Mouse (Mus musculus): Measurements from ENCODE around the gene Trf. TPM values are rescaled to one million over a fixed set of nuclear protein-coding genes. Genes with fewer than 3 reads are reported as not detected.

The Trf gene
- total and polyA plus RNA-seq, 3 experiments = not detected

GRCm38 (mm10) chr9:103233006-103233395 is 2.8 kb upstream of the Trf start:
- no peak overlapping the region for H3K4me2 ChIP-seq (ENCODE audit: insufficient read depth, low read depth, poor library complexity, severe bottlenecking)
- dilution Hi-C loops (cut with MboI; ENCODE audit: extremely low pct_ligation_motif_present, extremely low pct_unique_long_range_greater_than_20kb, low sequenced_read_pairs) = no loop called here
- no peaks in the 10 kb centered on the region; a peak in 1 of 4 replicates for H3K4me1 ChIP-seq (ENCODE audit: control insufficient read depth in 1 of 2, insufficient read depth in 2 of 2)
- H3K9ac ChIP-seq (ENCODE audit: insufficient read depth, low read depth) = no peak overlapping the region
- H3K79me2 ChIP-seq (replicated peaks; ENCODE audit: control insufficient read depth, extremely low read depth, insufficient read depth, poor library complexity, severe bottlenecking) = no peaks in the 10 kb centered on the region
- no peaks in the 10 kb centered on the region for H3K36me3 ChIP-seq (replicated peaks in 1 of 2; ENCODE audit: control insufficient read depth in 1 of 2, insufficient read depth in 1 of 2, low read length in 1 of 2)
- H3K9me3 ChIP-seq (replicated peaks; ENCODE audit: low read length) = no peaks in the 10 kb centered on the region
- no peak overlapping the region for H3K27ac ChIP-seq (ENCODE audit: insufficient read depth, low read depth)
- H3K4me3 ChIP-seq (replicated peaks in 1 of 3; ENCODE audit: low read depth in 2 of 3, low read length in 2 of 3, poor library complexity in 1 of 3) = no peak overlapping the region
- peaks cover 15% of the 10 kb centered on the region for H3K27me3 ChIP-seq (replicated peaks)
- in situ Hi-C loops (cut with MboI; ENCODE audit: low pct_ligation_motif_present, low pct_unique_long_range_greater_than_20kb, low sequenced_read_pairs) = no loop called here
- no peak for DNase-seq (ENCODE audit: extremely low read depth)
- TF ChIP-seq MAZ (IDR thresholded peaks at IDR 0.05; ENCODE audit: low read depth, low read length) (no peak), MEF2A (IDR thresholded peaks at IDR 0.05; ENCODE audit: borderline replicate concordance, low read depth, low read length) (no peak), USF1 (IDR thresholded peaks at IDR 0.05; ENCODE audit: low read depth, low read length) (no peak), E2F4 (IDR thresholded peaks at IDR 0.05; ENCODE audit: insufficient replicate concordance, low read depth, low read length) (no peak), IRF4 (IDR thresholded peaks at IDR 0.05; ENCODE audit: low read depth, low read length) (no peak), CHD2 (IDR thresholded peaks at IDR 0.05; ENCODE audit: low read length) (no peak), JUN (IDR thresholded peaks at IDR 0.05; ENCODE audit: insufficient read depth, low read depth, low read length) (no peak), MXI1 (IDR thresholded peaks at IDR 0.05; ENCODE audit: low read depth, low read length) (no peak), ETS1 (conservative IDR thresholded peaks at IDR 0.05; ENCODE audit: low read depth, low read length) (no peak), CHD1 (IDR thresholded peaks at IDR 0.05; ENCODE audit: low read depth, low read length) (no peak), NELFE (IDR thresholded peaks at IDR 0.05; ENCODE audit: low read depth, low read length) (no peak), UBTF (IDR thresholded peaks at IDR 0.05; ENCODE audit: low read depth, low read length) (no peak), TBP (conservative IDR thresholded peaks at IDR 0.05; ENCODE audit: low read depth, low read length) (no peak), HCFC1 (IDR thresholded peaks at IDR 0.05; ENCODE audit: low read depth, low read length) (no peak), JUND (conservative IDR thresholded peaks at IDR 0.05; ENCODE audit: low read depth, low read length) (no peak), GABPA (IDR thresholded peaks at IDR 0.05; ENCODE audit: insufficient replicate concordance, low read depth, low read length) (no peak), POLR2A (IDR thresholded peaks at IDR 0.05; ENCODE audit: low read depth, low read length) (no peak), MAX (IDR thresholded peaks at IDR 0.05; ENCODE audit: low read length) (no peak)

GRCm38 (mm10) chr9:103232232-103233005 is 2.2 kb upstream of the Trf start:
- no peak for TF ChIP-seq CHD2 (IDR thresholded peaks at IDR 0.05; ENCODE audit: low read length)
- no peak for TF ChIP-seq UBTF (IDR thresholded peaks at IDR 0.05; ENCODE audit: low read depth, low read length)
- no peak for TF ChIP-seq CTCF (conservative IDR thresholded peaks at IDR 0.05 in 1 of 2, IDR thresholded peaks at IDR 0.05 in 1 of 2; ENCODE audit: low read depth in 2 of 2, low read length in 2 of 2)
- TF ChIP-seq ZMIZ1 (IDR thresholded peaks at IDR 0.05; ENCODE audit: low read depth, low read length) = no peak
- TF ChIP-seq MAZ (IDR thresholded peaks at IDR 0.05; ENCODE audit: low read depth, low read length) = no peak
- no peak for TF ChIP-seq EP300 (IDR thresholded peaks at IDR 0.05; ENCODE audit: low read length)
- no peak for TF ChIP-seq PAX5 (IDR thresholded peaks at IDR 0.05; ENCODE audit: low read length)
- no peak for TF ChIP-seq NRF1 (IDR thresholded peaks at IDR 0.05; ENCODE audit: low read depth, low read length)
- TF ChIP-seq MAX (IDR thresholded peaks at IDR 0.05; ENCODE audit: low read length) = no peak
- no peak for TF ChIP-seq USF1 (IDR thresholded peaks at IDR 0.05; ENCODE audit: low read depth, low read length)
- no peak for TF ChIP-seq GABPA (IDR thresholded peaks at IDR 0.05; ENCODE audit: insufficient replicate concordance, low read depth, low read length)
- no peak for TF ChIP-seq USF2 (conservative IDR thresholded peaks at IDR 0.05; ENCODE audit: low read depth, low read length)
- TF ChIP-seq MXI1 (IDR thresholded peaks at IDR 0.05; ENCODE audit: low read depth, low read length) = no peak
- TF ChIP-seq ZKSCAN1 (IDR thresholded peaks at IDR 0.05; ENCODE audit: borderline replicate concordance, low read depth, low read length) = no peak
- no peak for TF ChIP-seq JUND (conservative IDR thresholded peaks at IDR 0.05; ENCODE audit: low read depth, low read length)
- no peak for TF ChIP-seq ZNF384 (IDR thresholded peaks at IDR 0.05; ENCODE audit: low read depth, low read length)
- no peak for TF ChIP-seq SIN3A (IDR thresholded peaks at IDR 0.05; ENCODE audit: low read length)
- no peak for TF ChIP-seq MYC (IDR thresholded peaks at IDR 0.05; ENCODE audit: low read depth, low read length)
- in situ Hi-C loops (cut with MboI; ENCODE audit: low pct_ligation_motif_present, low pct_unique_long_range_greater_than_20kb, low sequenced_read_pairs) (no loop called here), dilution Hi-C loops (cut with MboI; ENCODE audit: extremely low pct_ligation_motif_present, extremely low pct_unique_long_range_greater_than_20kb, low sequenced_read_pairs) (no loop called here)
- H3K79me2 ChIP-seq (replicated peaks; ENCODE audit: control insufficient read depth, extremely low read depth, insufficient read depth, poor library complexity, severe bottlenecking) = no peaks in the 10 kb centered on the region
- H3K4me2 ChIP-seq (ENCODE audit: insufficient read depth, low read depth, poor library complexity, severe bottlenecking) = no peak overlapping the region
- no peaks in the 10 kb centered on the region for H3K36me3 ChIP-seq (replicated peaks in 1 of 2; ENCODE audit: control insufficient read depth in 1 of 2, insufficient read depth in 1 of 2, low read length in 1 of 2)
- no peaks in the 10 kb centered on the region for H3K9me3 ChIP-seq (replicated peaks; ENCODE audit: low read length)
- no peak overlapping the region for H3K9ac ChIP-seq (ENCODE audit: insufficient read depth, low read depth)
- H3K27ac ChIP-seq (ENCODE audit: insufficient read depth, low read depth) = no peak overlapping the region
- H3K27me3 ChIP-seq (replicated peaks) = peaks cover 19% of the 10 kb centered on the region
- H3K4me3 ChIP-seq (replicated peaks in 1 of 3; ENCODE audit: low read depth in 2 of 3, low read length in 2 of 3, poor library complexity in 1 of 3) = no peak overlapping the region
- no peaks in the 10 kb centered on the region; a peak in 1 of 4 replicates for H3K4me1 ChIP-seq (ENCODE audit: control insufficient read depth in 1 of 2, insufficient read depth in 2 of 2)
- DNase-seq (ENCODE audit: extremely low read depth) = no peak

All from CH12.LX (cell line).